Mouse (Mus musculus) gastrocnemius, adult 2 months (tissue): ENCODE data around the gene Hpcal1. TPM values are rescaled to one million over a fixed set of nuclear protein-coding genes. Genes with fewer than 3 reads are reported as not detected.
A peak's percentile ranks its signal among the peaks of the same experiment; 100 is the strongest.

Experiments used
- DNase-seq: peaks from one replicate; pipeline ENCODE4 v3.0.0; 2022
- H3K27ac ChIP-seq: fragments of 200-600 bp; 2 replicates; pipeline ENCODE4 v1.8.1; 2022; ENCODE audit warnings: mild to moderate bottlenecking
- H3K4me3 ChIP-seq: fragments of 200-600 bp; 2 replicates; pipeline ENCODE4 v1.8.1; 2022; ENCODE audit warnings: mild to moderate bottlenecking, moderate library complexity
- CTCF ChIP-seq: fragments of 200-600 bp; IDR thresholded peaks from 2 replicates; pipeline ENCODE4 v1.8.1; 2022; ENCODE audit warnings: antibody characterized with exemption, mild to moderate bottlenecking, moderate library complexity
- intact Hi-C: fragments of 180-260 bp; cut with DNase I; formaldehyde crosslinking; loops from one replicate; pipeline ENCODE4 v1.15.1; 2025
- total RNA-seq, 2 experiments: library from RNA; stranded (reverse); gene quantifications; 2 replicates each; pipeline ENCODE4 v1.2.3; 2021

The Hpcal1 gene
- total RNA-seq, 2 experiments from 2014 or later, result 4.8 to 10.3 TPM

DNA sequence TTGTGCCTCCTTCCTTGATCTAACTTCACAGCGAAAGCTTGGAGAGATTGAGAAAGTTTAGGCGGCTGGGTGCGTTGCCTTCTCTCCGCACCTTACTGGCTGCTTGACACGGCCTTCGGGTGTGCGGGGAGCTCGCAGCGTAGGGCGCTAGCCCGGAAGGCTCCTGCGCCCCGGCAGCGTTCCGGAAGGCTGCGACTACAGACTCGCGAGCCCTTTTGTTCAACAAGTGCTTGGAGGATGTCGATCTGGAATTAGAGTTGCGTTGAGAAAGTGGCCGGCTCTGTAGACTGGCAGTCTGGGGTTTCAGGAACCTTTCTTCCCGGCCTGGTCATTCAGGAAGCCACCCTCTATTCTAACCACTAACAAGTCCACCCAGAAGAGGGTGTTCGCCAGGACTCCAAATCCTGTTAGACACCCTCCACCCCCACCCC lies 1.2 kb downstream of the Hpcal1 start:
- intact Hi-C loops, result loop anchor here (5.0 kb wide), 5 partner anchors 40 to 140 kb away; no protein-coding TSS in a partner anchor
- peak; percentile 44 for DNase-seq
- Histone ChIP-seq H3K4me3 (peak overlapping the region; percentile 95), H3K27ac (peak overlapping the region; percentile 87)
- no peak for TF ChIP-seq CTCF

GRCm38 (mm10) chr12:17692356-17692755 lies 1.7 kb downstream of the Hpcal1 start:
- no peak for DNase-seq
- intact Hi-C loops, result loop anchor here (5.0 kb wide), 5 partner anchors 40 to 140 kb away; no protein-coding TSS in a partner anchor
- Histone ChIP-seq H3K4me3 (peak overlapping the region; percentile 95), H3K27ac (peak overlapping the region; percentile 87)
- no peak for TF ChIP-seq CTCF

GRCm38 (mm10) chr12:17692953-17693352 lies 2.3 kb downstream of the Hpcal1 start:
- no peak for TF ChIP-seq CTCF
- Histone ChIP-seq H3K27ac (peak overlapping the region; percentile 87), H3K4me3 (peak overlapping the region; percentile 95)
- DNase-seq, result no peak
- intact Hi-C loops, result loop anchor here (5.0 kb wide), 5 partner anchors 39 to 141 kb away; no protein-coding TSS in a partner anchor

DNA sequence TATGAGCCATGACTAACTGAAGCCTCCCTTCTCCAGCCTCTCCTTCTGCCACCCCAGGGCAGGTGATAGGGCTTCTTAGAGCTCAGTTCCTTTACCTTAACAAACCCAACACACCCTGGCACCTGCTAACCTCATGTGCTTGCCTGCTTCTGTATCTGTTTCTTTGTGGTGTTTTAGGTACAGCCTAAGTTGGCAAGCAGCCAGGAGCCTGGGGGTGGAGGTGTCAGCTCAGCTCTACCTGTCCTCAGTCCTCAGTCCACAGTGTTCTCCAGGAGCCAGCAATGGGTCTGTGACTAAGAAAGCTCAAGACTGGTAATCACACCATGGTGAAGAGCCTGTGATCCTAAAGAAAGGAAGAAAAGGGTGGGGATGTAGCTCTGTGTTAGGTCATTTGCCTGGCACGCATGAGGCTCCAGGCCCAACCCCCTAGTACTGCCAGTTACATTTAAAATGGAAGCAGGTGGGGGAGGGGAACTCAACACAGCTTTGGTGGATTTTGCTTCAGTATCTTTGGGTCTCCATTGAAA lies 4.0 kb downstream of the Hpcal1 start:
- no peak overlapping the region for H3K4me3 ChIP-seq
- DNase-seq, result no peak
- TF ChIP-seq CTCF, result no peak
- H3K27ac ChIP-seq, result no peak overlapping the region
- intact Hi-C loops, result loop anchor here (5.0 kb wide), 5 partner anchors 38 to 142 kb away; no protein-coding TSS in a partner anchor

DNA sequence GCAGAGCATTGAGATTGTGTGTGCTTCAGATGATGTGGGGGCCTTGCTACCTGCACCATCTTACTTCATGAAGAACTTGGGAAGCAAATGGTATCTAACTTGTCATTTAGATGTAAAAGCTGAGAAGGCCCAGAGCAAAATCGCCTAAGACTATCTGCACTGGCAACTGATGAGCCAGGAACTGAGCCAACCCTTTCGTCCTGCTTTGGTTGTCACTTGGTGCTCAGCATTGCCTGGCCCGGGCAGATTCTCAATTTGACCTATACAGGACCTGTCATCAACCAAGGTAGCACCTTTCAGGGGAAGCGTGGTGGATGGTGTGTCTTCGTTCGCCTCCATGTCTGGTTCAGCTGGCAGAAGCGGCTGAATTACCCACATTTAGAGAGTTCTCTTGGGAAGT lies 5.7 kb downstream of the Hpcal1 start:
- no peak for DNase-seq
- intact Hi-C loops, result no loop called here
- H3K27ac ChIP-seq, result no peak overlapping the region
- TF ChIP-seq CTCF, result no peak
- H3K4me3 ChIP-seq, result no peak overlapping the region

- no peak for DNase-seq
- TF ChIP-seq CTCF, result no peak
- Histone ChIP-seq H3K4me3 (no peak overlapping the region), H3K27ac (no peak overlapping the region)
- intact Hi-C loops, result no loop called here
These were observed 8.3 kb downstream of the Hpcal1 start for GRCm38 (mm10) chr12:17698934-17699333.

DNA sequence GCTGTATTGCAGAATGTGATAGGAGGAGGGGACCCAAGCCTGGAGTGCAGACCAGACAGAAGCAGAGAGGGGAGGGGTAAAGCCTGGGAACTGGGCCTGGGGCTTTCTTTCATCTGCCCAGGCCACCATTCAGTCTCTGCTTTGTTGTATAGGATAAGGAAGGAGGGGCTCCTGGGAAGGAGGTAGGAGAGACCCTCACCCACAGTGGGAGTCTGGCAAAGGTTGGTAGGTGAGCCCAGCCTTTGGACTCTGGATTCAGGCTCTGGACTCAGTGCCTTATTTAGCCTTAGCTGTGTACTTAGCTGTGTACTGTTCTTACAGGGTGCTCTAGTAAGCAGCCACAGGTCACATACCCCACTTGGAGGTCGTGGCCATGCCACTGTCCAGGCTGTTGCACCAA lies 8.8 kb downstream of the Hpcal1 start:
- Histone ChIP-seq H3K4me3 (no peak overlapping the region), H3K27ac (no peak overlapping the region)
- TF ChIP-seq CTCF, result no peak
- intact Hi-C loops, result no loop called here
- no peak for DNase-seq

- Histone ChIP-seq H3K4me3 (peak overlapping the region; percentile 9; the same call in 1 of the 2 replicates), H3K27ac (peak overlapping the region; percentile 56)
- no peak for DNase-seq
- intact Hi-C loops, result no loop called here
- TF ChIP-seq CTCF, result no peak
These were observed 10.6 kb downstream of the Hpcal1 start for GRCm38 (mm10) chr12:17701131-17701720.

DNA sequence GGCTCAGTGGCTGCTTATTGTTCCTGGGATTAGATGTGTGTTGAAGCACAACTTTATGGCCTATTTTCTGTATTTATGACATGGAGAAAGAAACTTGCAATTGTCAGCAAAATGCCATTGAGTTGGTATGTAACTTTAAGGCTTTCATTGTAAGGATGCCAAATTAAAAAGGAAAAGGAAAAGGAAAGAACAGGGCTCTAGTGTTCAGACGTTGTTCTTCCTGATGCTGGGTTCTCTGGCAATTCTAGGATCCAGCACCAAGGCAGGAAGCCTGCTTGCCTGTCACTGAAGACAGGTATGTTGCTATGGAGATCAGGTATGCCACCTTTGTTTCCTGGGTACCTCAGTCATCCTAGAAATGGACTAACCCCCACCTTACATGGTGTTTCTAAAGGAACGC lies 11.1 kb downstream of the Hpcal1 start:
- TF ChIP-seq CTCF, result no peak
- intact Hi-C loops, result no loop called here
- peak overlapping the region; percentile 23; the same call in 1 of the 2 replicates for H3K4me3 ChIP-seq

GRCm38 (mm10) chr12:17702257-17702943 lies 11.7 kb downstream of the Hpcal1 start:
- Histone ChIP-seq H3K27ac (peak overlapping the region; percentile 72), H3K4me3 (peak overlapping the region; percentile 23; the same call in 1 of the 2 replicates)

More for the DNA sequence above, 11.1 kb downstream of the Hpcal1 start:
- no peak for DNase-seq
- peak overlapping the region; percentile 72 for H3K27ac ChIP-seq

DNA sequence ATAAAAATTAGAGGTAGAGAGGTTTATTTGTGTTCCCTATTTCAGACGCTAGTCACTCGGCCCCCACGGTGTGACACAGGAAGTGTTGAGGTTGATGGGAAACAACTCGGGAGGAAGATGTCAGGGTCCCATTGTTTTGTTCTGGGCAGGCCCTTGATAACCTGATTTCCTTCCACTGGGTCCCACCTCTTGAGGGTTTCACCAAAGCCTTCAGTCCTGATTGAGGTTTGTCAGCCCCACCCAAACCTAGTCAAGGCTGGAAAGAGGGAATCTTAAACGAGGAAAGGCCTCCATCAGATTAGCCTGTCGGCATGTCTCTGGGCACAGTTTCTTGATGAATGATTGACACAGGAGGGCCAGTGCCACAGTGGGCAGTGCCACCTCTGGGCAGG lies 12.3 kb downstream of the Hpcal1 start:
- intact Hi-C loops, result no loop called here
- TF ChIP-seq CTCF, result no peak
- H3K4me3 ChIP-seq, result peak overlapping the region; percentile 29
- H3K27ac ChIP-seq, result peak overlapping the region; percentile 67
- DNase-seq, result no peak

More at GRCm38 (mm10) chr12:17702257-17702943, 11.7 kb downstream of the Hpcal1 start:
- DNase-seq, result no peak
- TF ChIP-seq CTCF, result no peak
- intact Hi-C loops, result no loop called here

DNA sequence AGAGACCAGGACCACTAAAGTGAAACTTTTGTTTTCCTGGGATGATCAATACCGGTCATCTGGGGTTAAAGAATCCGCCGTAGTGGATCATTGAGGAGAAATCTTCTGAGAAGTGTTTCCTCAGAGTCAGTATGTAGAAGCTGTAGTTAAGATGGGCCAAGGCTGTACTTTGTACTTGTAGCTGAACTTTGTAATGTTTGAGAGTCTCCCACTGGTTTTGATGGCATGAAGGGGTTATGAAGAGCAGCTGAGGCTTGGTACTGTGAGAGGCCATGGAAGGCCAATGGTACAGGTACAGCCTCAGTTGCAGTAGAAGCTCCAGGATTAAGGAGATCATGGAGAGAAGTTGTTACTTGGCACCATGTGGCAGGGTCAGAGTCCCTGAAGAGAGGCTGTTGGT lies 13.2 kb downstream of the Hpcal1 start:
- no peak for TF ChIP-seq CTCF
- peak overlapping the region; percentile 67; the same call in 1 of the 2 replicates for H3K27ac ChIP-seq

DNA sequence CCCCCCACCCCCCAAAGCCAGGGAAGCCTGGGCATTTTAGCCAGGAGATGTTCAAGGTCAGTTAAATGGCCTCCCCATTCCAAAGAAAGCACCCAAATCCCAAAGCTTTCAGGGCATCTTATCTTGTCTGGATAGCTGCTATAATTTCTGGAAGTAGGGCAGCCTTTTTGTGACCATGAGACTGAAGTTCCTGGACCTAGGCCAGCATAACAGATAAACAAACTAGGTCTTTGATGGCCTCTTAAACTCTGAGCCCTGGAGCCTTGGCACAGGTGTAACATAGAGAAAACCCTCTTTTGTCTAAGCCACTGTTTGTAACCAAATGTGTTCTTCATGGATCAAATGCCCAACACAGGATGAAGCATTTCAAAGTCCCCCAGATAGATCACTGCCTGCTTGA lies 16.8 kb downstream of the Hpcal1 start:
- H3K4me3 ChIP-seq, result no peak overlapping the region
- no peak for TF ChIP-seq CTCF

More for the DNA sequence above, 13.2 kb downstream of the Hpcal1 start:
- intact Hi-C loops, result no loop called here
- no peak for DNase-seq
- H3K4me3 ChIP-seq, result no peak overlapping the region

More for the DNA sequence above, 16.8 kb downstream of the Hpcal1 start:
- no peak for DNase-seq
- intact Hi-C loops, result no loop called here
- H3K27ac ChIP-seq, result no peak overlapping the region
